Mouse (Mus musculus): ENCODE measurements at regions not wholly inside any gene's neighbourhood (a gene's known extent, or its start where the extent isn't known, plus 50 kb on each side); places are given as distances from the start of the nearest gene placed in this dataset.

- no peak for ATAC-seq (replicated peaks; ENCODE audit: extremely low read depth, insufficient read depth, low FRiP score)
- Histone ChIP-seq H3K4me2 (ENCODE audit: low read depth, low read length) (no peak overlapping the region), H3K4me1 (ENCODE audit: control insufficient read depth, insufficient read depth, low read length) (no peaks in the 10 kb centered on the region), H3K9me3 (replicated peaks; ENCODE audit: control insufficient read depth, low read length) (peaks cover 3% of the 10 kb centered on the region; the same call in 1 of the 2 replicates), H3K27me3 (ENCODE audit: control insufficient read depth, insufficient read depth, low read length) (no peaks in the 10 kb centered on the region), H3K9ac (ENCODE audit: low read length) (no peak overlapping the region), H3K4me3 (ENCODE audit: low read length) (no peak overlapping the region), H3K27ac (ENCODE audit: low read length) (no peak overlapping the region), H3K36me3 (ENCODE audit: control insufficient read depth, insufficient read depth) (no peaks in the 10 kb centered on the region)
- 84% methylated on average over 4 of the region's 4 CpGs for WGBS
These were observed 387.3 kb upstream of the Zeb2 start for GRCm38 (mm10) chr2:45504468-45504867.

- H3K9me3 ChIP-seq (replicated peaks; ENCODE audit: control insufficient read depth, low read length), result no peaks in the 10 kb centered on the region
- no peak overlapping the region for H3K9ac ChIP-seq (ENCODE audit: low read length)
- no peak for ATAC-seq (replicated peaks; ENCODE audit: extremely low read depth, insufficient read depth, low FRiP score)
- H3K27ac ChIP-seq (ENCODE audit: low read length), result no peak overlapping the region
- no peaks in the 10 kb centered on the region for H3K4me1 ChIP-seq (ENCODE audit: control insufficient read depth, insufficient read depth, low read length)
- WGBS, result 85% methylated on average over 2 of the region's 2 CpGs
- no peaks in the 10 kb centered on the region for H3K27me3 ChIP-seq (ENCODE audit: control insufficient read depth, insufficient read depth, low read length)
- no peak overlapping the region for H3K4me2 ChIP-seq (ENCODE audit: low read depth, low read length)
- no peak overlapping the region for H3K4me3 ChIP-seq (ENCODE audit: low read length)
- H3K36me3 ChIP-seq (ENCODE audit: control insufficient read depth, insufficient read depth), result no peaks in the 10 kb centered on the region
These were observed 376.5 kb upstream of the Zeb2 start for GRCm38 (mm10) chr2:45493656-45494055.

- Histone ChIP-seq H3K9ac (ENCODE audit: low read length) (no peak overlapping the region), H3K27ac (ENCODE audit: low read length) (no peak overlapping the region), H3K4me3 (ENCODE audit: low read length) (no peak overlapping the region), H3K4me1 (ENCODE audit: control insufficient read depth, insufficient read depth, low read length) (no peaks in the 10 kb centered on the region), H3K9me3 (replicated peaks; ENCODE audit: control insufficient read depth, low read length) (no peaks in the 10 kb centered on the region), H3K36me3 (ENCODE audit: control insufficient read depth, insufficient read depth) (no peaks in the 10 kb centered on the region), H3K27me3 (ENCODE audit: control insufficient read depth, insufficient read depth, low read length) (no peaks in the 10 kb centered on the region), H3K4me2 (ENCODE audit: low read depth, low read length) (no peak overlapping the region)
- no peak for ATAC-seq (replicated peaks; ENCODE audit: extremely low read depth, insufficient read depth, low FRiP score)
- 78% methylated on average over 5 of the region's 5 CpGs for WGBS
These were observed 369.3 kb upstream of the Zeb2 start for GRCm38 (mm10) chr2:45486530-45486929.

GRCm38 (mm10) chr2:45485477-45485876, 368.3 kb upstream of the Zeb2 start:
- 81% methylated on average over 10 of the region's 10 CpGs for WGBS
- no peak overlapping the region for H3K4me2 ChIP-seq (ENCODE audit: low read depth, low read length)

GRCm38 (mm10) chr2:45480671-45481070, 363.5 kb upstream of the Zeb2 start:
- Histone ChIP-seq H3K4me2 (ENCODE audit: low read depth, low read length) (no peak overlapping the region), H3K9me3 (replicated peaks; ENCODE audit: control insufficient read depth, low read length) (no peaks in the 10 kb centered on the region), H3K4me3 (ENCODE audit: low read length) (no peak overlapping the region), H3K27me3 (ENCODE audit: control insufficient read depth, insufficient read depth, low read length) (no peaks in the 10 kb centered on the region), H3K27ac (ENCODE audit: low read length) (no peak overlapping the region), H3K9ac (ENCODE audit: low read length) (no peak overlapping the region), H3K36me3 (ENCODE audit: control insufficient read depth, insufficient read depth) (no peaks in the 10 kb centered on the region), H3K4me1 (ENCODE audit: control insufficient read depth, insufficient read depth, low read length) (no peaks in the 10 kb centered on the region)
- 69% methylated on average over 2 of the region's 2 CpGs for WGBS
- no peak for ATAC-seq (replicated peaks; ENCODE audit: extremely low read depth, insufficient read depth, low FRiP score)

More at GRCm38 (mm10) chr2:45485477-45485876, 368.3 kb upstream of the Zeb2 start:
- no peak overlapping the region for H3K27ac ChIP-seq (ENCODE audit: low read length)
- ATAC-seq (replicated peaks; ENCODE audit: extremely low read depth, insufficient read depth, low FRiP score), result no peak
- no peak overlapping the region for H3K4me3 ChIP-seq (ENCODE audit: low read length)
- no peaks in the 10 kb centered on the region for H3K27me3 ChIP-seq (ENCODE audit: control insufficient read depth, insufficient read depth, low read length)
- H3K4me1 ChIP-seq (ENCODE audit: control insufficient read depth, insufficient read depth, low read length), result no peaks in the 10 kb centered on the region
- H3K9me3 ChIP-seq (replicated peaks; ENCODE audit: control insufficient read depth, low read length), result no peaks in the 10 kb centered on the region
- H3K9ac ChIP-seq (ENCODE audit: low read length), result no peak overlapping the region
- H3K36me3 ChIP-seq (ENCODE audit: control insufficient read depth, insufficient read depth), result no peaks in the 10 kb centered on the region

- Histone ChIP-seq H3K27ac (ENCODE audit: low read length) (no peak overlapping the region), H3K27me3 (ENCODE audit: control insufficient read depth, insufficient read depth, low read length) (no peaks in the 10 kb centered on the region), H3K36me3 (ENCODE audit: control insufficient read depth, insufficient read depth) (no peaks in the 10 kb centered on the region), H3K4me2 (ENCODE audit: low read depth, low read length) (no peak overlapping the region), H3K9me3 (replicated peaks; ENCODE audit: control insufficient read depth, low read length) (no peaks in the 10 kb centered on the region), H3K4me1 (ENCODE audit: control insufficient read depth, insufficient read depth, low read length) (no peaks in the 10 kb centered on the region), H3K9ac (ENCODE audit: low read length) (no peak overlapping the region), H3K4me3 (ENCODE audit: low read length) (no peak overlapping the region)
- no peak for ATAC-seq (replicated peaks; ENCODE audit: extremely low read depth, insufficient read depth, low FRiP score)
These were observed 358.8 kb upstream of the Zeb2 start for GRCm38 (mm10) chr2:45475996-45476395.

GRCm38 (mm10) chr2:45464306-45464705, 347.1 kb upstream of the Zeb2 start:
- WGBS, result 80% methylated on average over 4 of the region's 4 CpGs
- no peak overlapping the region for H3K9ac ChIP-seq (ENCODE audit: low read length)
- H3K4me1 ChIP-seq (ENCODE audit: control insufficient read depth, insufficient read depth, low read length), result no peaks in the 10 kb centered on the region
- H3K4me2 ChIP-seq (ENCODE audit: low read depth, low read length), result no peak overlapping the region
- H3K27ac ChIP-seq (ENCODE audit: low read length), result no peak overlapping the region
- no peak for ATAC-seq (replicated peaks; ENCODE audit: extremely low read depth, insufficient read depth, low FRiP score)
- no peak overlapping the region for H3K4me3 ChIP-seq (ENCODE audit: low read length)
- H3K27me3 ChIP-seq (ENCODE audit: control insufficient read depth, insufficient read depth, low read length), result no peaks in the 10 kb centered on the region
- H3K9me3 ChIP-seq (replicated peaks; ENCODE audit: control insufficient read depth, low read length), result no peaks in the 10 kb centered on the region
- no peaks in the 10 kb centered on the region for H3K36me3 ChIP-seq (ENCODE audit: control insufficient read depth, insufficient read depth)

- Histone ChIP-seq H3K9me3 (replicated peaks; ENCODE audit: control insufficient read depth, low read length) (no peaks in the 10 kb centered on the region), H3K36me3 (ENCODE audit: control insufficient read depth, insufficient read depth) (no peaks in the 10 kb centered on the region), H3K4me2 (ENCODE audit: low read depth, low read length) (no peak overlapping the region), H3K9ac (ENCODE audit: low read length) (no peak overlapping the region), H3K27ac (ENCODE audit: low read length) (no peak overlapping the region), H3K4me3 (ENCODE audit: low read length) (no peak overlapping the region), H3K27me3 (ENCODE audit: control insufficient read depth, insufficient read depth, low read length) (no peaks in the 10 kb centered on the region), H3K4me1 (ENCODE audit: control insufficient read depth, insufficient read depth, low read length) (no peaks in the 10 kb centered on the region)
- no peak for ATAC-seq (replicated peaks; ENCODE audit: extremely low read depth, insufficient read depth, low FRiP score)
These were observed 342.2 kb upstream of the Zeb2 start for GRCm38 (mm10) chr2:45459410-45459809.

- Histone ChIP-seq H3K4me2 (ENCODE audit: low read depth, low read length) (no peak overlapping the region), H3K9me3 (replicated peaks; ENCODE audit: control insufficient read depth, low read length) (no peaks in the 10 kb centered on the region), H3K27me3 (ENCODE audit: control insufficient read depth, insufficient read depth, low read length) (no peaks in the 10 kb centered on the region), H3K4me3 (ENCODE audit: low read length) (no peak overlapping the region), H3K27ac (ENCODE audit: low read length) (no peak overlapping the region), H3K9ac (ENCODE audit: low read length) (no peak overlapping the region), H3K36me3 (ENCODE audit: control insufficient read depth, insufficient read depth) (no peaks in the 10 kb centered on the region), H3K4me1 (ENCODE audit: control insufficient read depth, insufficient read depth, low read length) (no peaks in the 10 kb centered on the region)
- WGBS, result 83% methylated on average over 2 of the region's 2 CpGs
- no peak for ATAC-seq (replicated peaks; ENCODE audit: extremely low read depth, insufficient read depth, low FRiP score)
These were observed 337.6 kb upstream of the Zeb2 start for GRCm38 (mm10) chr2:45454811-45455210.

- Histone ChIP-seq H3K4me3 (ENCODE audit: low read length) (no peak overlapping the region), H3K9me3 (replicated peaks; ENCODE audit: control insufficient read depth, low read length) (no peaks in the 10 kb centered on the region), H3K4me1 (ENCODE audit: control insufficient read depth, insufficient read depth, low read length) (peaks cover 7% of the 10 kb centered on the region), H3K27ac (ENCODE audit: low read length) (no peak overlapping the region), H3K9ac (ENCODE audit: low read length) (no peak overlapping the region), H3K4me2 (ENCODE audit: low read depth, low read length) (no peak overlapping the region), H3K27me3 (ENCODE audit: control insufficient read depth, insufficient read depth, low read length) (no peaks in the 10 kb centered on the region), H3K36me3 (ENCODE audit: control insufficient read depth, insufficient read depth) (no peaks in the 10 kb centered on the region)
- WGBS, result 61% methylated on average over 4 of the region's 4 CpGs
- no peak for ATAC-seq (replicated peaks; ENCODE audit: extremely low read depth, insufficient read depth, low FRiP score)
These were observed 322.0 kb upstream of the Zeb2 start for GRCm38 (mm10) chr2:45439146-45439545.
